Mouse (Mus musculus): ENCODE data around the gene Krt16. TPM values are rescaled to one million over a fixed set of nuclear protein-coding genes. Genes with fewer than 3 reads are reported as not detected.

Krt16 gene
- total and polyA plus RNA-seq, 3 experiments = not detected

DNA sequence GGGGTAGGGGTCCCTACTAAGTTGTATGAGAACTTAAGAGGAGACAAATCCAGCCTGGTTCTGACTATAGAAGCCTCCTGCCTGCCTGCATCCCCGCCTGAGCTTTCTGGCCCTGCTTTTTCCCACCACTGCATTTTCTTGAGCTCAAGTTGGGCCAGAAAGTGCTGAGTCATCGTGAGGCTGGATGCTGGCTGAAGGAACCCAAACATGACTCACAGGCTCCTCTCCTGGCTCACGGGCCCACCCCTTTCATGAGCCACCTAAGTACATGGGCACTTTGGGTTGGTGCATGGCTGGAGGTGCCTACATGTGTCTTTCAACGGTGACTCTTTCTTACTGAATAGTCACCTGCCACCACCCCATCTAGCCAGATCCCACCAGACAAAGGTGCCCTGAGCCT lies 50.0 kb downstream of the Krt16 start:
- no peaks in the 10 kb centered on the region for H3K27me3 ChIP-seq (ENCODE audit: control insufficient read depth in 1 of 2, insufficient read depth in 2 of 2, low read length in 2 of 2)
- no peak overlapping the region for H3K27ac ChIP-seq (ENCODE audit: control insufficient read depth, low read depth, low read length)
- no peaks in the 10 kb centered on the region for H3K4me1 ChIP-seq (ENCODE audit: control insufficient read depth in 1 of 2, insufficient read depth in 2 of 2, low read length in 2 of 2)
- H3K9ac ChIP-seq (ENCODE audit: control insufficient read depth, low read depth, low read length, poor library complexity, severe bottlenecking) = no peak overlapping the region
- TF ChIP-seq CHD2 (IDR thresholded peaks at IDR 0.05; ENCODE audit: low read length) = no peak
- TF ChIP-seq E2F4 (IDR thresholded peaks at IDR 0.05; ENCODE audit: borderline replicate concordance, low read depth, low read length) = no peak
- TF ChIP-seq JUND (IDR thresholded peaks at IDR 0.05; ENCODE audit: low read depth, low read length) = no peak
- TF ChIP-seq MAFK (IDR thresholded peaks at IDR 0.05; ENCODE audit: borderline replicate concordance, low read depth, low read length) = no peak
- no peak for TF ChIP-seq NELFE (IDR thresholded peaks at IDR 0.05; ENCODE audit: low read depth, low read length)
- H3K79me2 ChIP-seq (ENCODE audit: control insufficient read depth, insufficient read depth, low read length, poor library complexity) = no peaks in the 10 kb centered on the region
- H3K9me3 ChIP-seq (replicated peaks; ENCODE audit: insufficient read depth, low read length) = no peaks in the 10 kb centered on the region
- H3K36me3 ChIP-seq (ENCODE audit: control insufficient read depth in 1 of 2, insufficient read depth in 2 of 2, low read length in 2 of 2) = no peaks in the 10 kb centered on the region
- DNase-seq (ENCODE audit: low read depth, low spot score) = peak; percentile 11
- H3K4me3 ChIP-seq (ENCODE audit: control insufficient read depth in 1 of 2, insufficient read depth in 1 of 2, low read depth in 2 of 2, low read length in 2 of 2) = no peak overlapping the region

Other genes with a start within 250 kb of the Krt16 start
- gene Krt33a, start 232.7 kb downstream of the Krt16 start, total RNA-seq (2012; rRNA removed) = not detected in 2 replicates
- gene Krt33a, start 232.7 kb downstream of the Krt16 start, polyA plus RNA-seq (2012; ENCODE audit: insufficient read depth in 1 of 2, insufficient read length in 2 of 2, low read depth in 1 of 2, low replicate concordance in 2 of 2, missing spikeins in 1 of 2) = not detected
- not detected in 2 replicates for gene Krt33b, start 219.0 kb downstream of the Krt16 start, total RNA-seq (2012; rRNA removed)
- gene Krt33b, start 219.0 kb downstream of the Krt16 start, polyA plus RNA-seq (2012; ENCODE audit: insufficient read depth in 1 of 2, insufficient read length in 2 of 2, low read depth in 1 of 2, low replicate concordance in 2 of 2, missing spikeins in 1 of 2) = not detected
- gene Krt34, start 207.3 kb downstream of the Krt16 start, total RNA-seq (2012; rRNA removed) = not detected in 2 replicates
- not detected for gene Krt34, start 207.3 kb downstream of the Krt16 start, polyA plus RNA-seq (2012; ENCODE audit: insufficient read depth in 1 of 2, insufficient read length in 2 of 2, low read depth in 1 of 2, low replicate concordance in 2 of 2, missing spikeins in 1 of 2)
- gene Krt31, start 198.4 kb downstream of the Krt16 start, total RNA-seq (2012; rRNA removed) = not detected in 2 replicates
- gene Krt31, start 198.4 kb downstream of the Krt16 start, polyA plus RNA-seq (2012; ENCODE audit: insufficient read depth in 1 of 2, insufficient read length in 2 of 2, low read depth in 1 of 2, low replicate concordance in 2 of 2, missing spikeins in 1 of 2) = not detected
- gene Krt32, start 160.7 kb downstream of the Krt16 start, total RNA-seq (2012; rRNA removed) = not detected in 2 replicates
- gene Krt32, start 160.7 kb downstream of the Krt16 start, polyA plus RNA-seq (2012; ENCODE audit: insufficient read depth in 1 of 2, insufficient read length in 2 of 2, low read depth in 1 of 2, low replicate concordance in 2 of 2, missing spikeins in 1 of 2) = not detected
- gene Krt35, start 152.7 kb downstream of the Krt16 start, total RNA-seq (2012; rRNA removed) = not detected in 2 replicates
- gene Krt35, start 152.7 kb downstream of the Krt16 start, polyA plus RNA-seq (2012; ENCODE audit: insufficient read depth in 1 of 2, insufficient read length in 2 of 2, low read depth in 1 of 2, low replicate concordance in 2 of 2, missing spikeins in 1 of 2) = not detected
- not detected in 2 replicates for gene Krt36, start 143.3 kb downstream of the Krt16 start, total RNA-seq (2012; rRNA removed)
- not detected for gene Krt36, start 143.3 kb downstream of the Krt16 start, polyA plus RNA-seq (2012; ENCODE audit: insufficient read depth in 1 of 2, insufficient read length in 2 of 2, low read depth in 1 of 2, low replicate concordance in 2 of 2, missing spikeins in 1 of 2)
- gene Krt13, start 127.3 kb downstream of the Krt16 start, total RNA-seq (2012; rRNA removed) = not detected in 2 replicates
- gene Krt13, start 127.3 kb downstream of the Krt16 start, polyA plus RNA-seq (2012; ENCODE audit: insufficient read depth in 1 of 2, insufficient read length in 2 of 2, low read depth in 1 of 2, low replicate concordance in 2 of 2, missing spikeins in 1 of 2) = not detected
- not detected in 2 replicates for gene Krt15, start 113.0 kb downstream of the Krt16 start, total RNA-seq (2012; rRNA removed)
- not detected for gene Krt15, start 113.0 kb downstream of the Krt16 start, polyA plus RNA-seq (2012; ENCODE audit: insufficient read depth in 1 of 2, insufficient read length in 2 of 2, low read depth in 1 of 2, low replicate concordance in 2 of 2, missing spikeins in 1 of 2)
- gene Krt19, start 100.2 kb downstream of the Krt16 start, total RNA-seq (2012; rRNA removed) = not detected in 2 replicates
- gene Krt19, start 100.2 kb downstream of the Krt16 start, polyA plus RNA-seq (2012; ENCODE audit: insufficient read depth in 1 of 2, insufficient read length in 2 of 2, low read depth in 1 of 2, low replicate concordance in 2 of 2, missing spikeins in 1 of 2) = not detected
- not detected in 2 replicates for gene Krt9, start 55.7 kb downstream of the Krt16 start, total RNA-seq (2012; rRNA removed)
- not detected for gene Krt9, start 55.7 kb downstream of the Krt16 start, polyA plus RNA-seq (2012; ENCODE audit: insufficient read depth in 1 of 2, insufficient read length in 2 of 2, low read depth in 1 of 2, low replicate concordance in 2 of 2, missing spikeins in 1 of 2)
- not detected in 2 replicates for gene Krt14, start 41.4 kb downstream of the Krt16 start, total RNA-seq (2012; rRNA removed)
- gene Krt14, start 41.4 kb downstream of the Krt16 start, polyA plus RNA-seq (2012; ENCODE audit: insufficient read depth in 1 of 2, insufficient read length in 2 of 2, low read depth in 1 of 2, low replicate concordance in 2 of 2, missing spikeins in 1 of 2) = not detected
- gene Krt17, start 12.1 kb upstream of the Krt16 start, total RNA-seq (2012; rRNA removed) = not detected in 2 replicates
- not detected for gene Krt17, start 12.1 kb upstream of the Krt16 start, polyA plus RNA-seq (2012; ENCODE audit: insufficient read depth in 1 of 2, insufficient read length in 2 of 2, low read depth in 1 of 2, low replicate concordance in 2 of 2, missing spikeins in 1 of 2)
- not detected in 2 replicates for gene Krt42, start 21.0 kb upstream of the Krt16 start, total RNA-seq (2012; rRNA removed)
- gene Krt42, start 21.0 kb upstream of the Krt16 start, polyA plus RNA-seq (2012; ENCODE audit: insufficient read depth in 1 of 2, insufficient read length in 2 of 2, low read depth in 1 of 2, low replicate concordance in 2 of 2, missing spikeins in 1 of 2) = not detected
- gene Eif1, start 71.0 kb upstream of the Krt16 start, total RNA-seq (2012; rRNA removed) = 320 and 383 TPM in 2 replicates
- gene Eif1, start 71.0 kb upstream of the Krt16 start, polyA plus RNA-seq (2012; ENCODE audit: insufficient read depth in 1 of 2, insufficient read length in 2 of 2, low read depth in 1 of 2, low replicate concordance in 2 of 2, missing spikeins in 1 of 2) = 100 to 1,000 TPM; 289 to 926 TPM
- not detected in 2 replicates for gene Gast, start 85.5 kb upstream of the Krt16 start, total RNA-seq (2012; rRNA removed)
- not detected for gene Gast, start 85.5 kb upstream of the Krt16 start, polyA plus RNA-seq (2012; ENCODE audit: insufficient read depth in 1 of 2, insufficient read length in 2 of 2, low read depth in 1 of 2, low replicate concordance in 2 of 2, missing spikeins in 1 of 2)
- 6.6 and 10.9 TPM in 2 replicates for gene Hap1, start 107.2 kb upstream of the Krt16 start, total RNA-seq (2012; rRNA removed)
- gene Hap1, start 107.2 kb upstream of the Krt16 start, polyA plus RNA-seq (2012; ENCODE audit: insufficient read depth in 1 of 2, insufficient read length in 2 of 2, low read depth in 1 of 2, low replicate concordance in 2 of 2, missing spikeins in 1 of 2) = 10 to 100 TPM in 1 of 2 experiments, not detected in 1; 34.8 TPM
- gene Jup, start 148.9 kb upstream of the Krt16 start, total RNA-seq (2012; rRNA removed) = 1.0 and 1.4 TPM in 2 replicates
- gene Jup, start 148.9 kb upstream of the Krt16 start, polyA plus RNA-seq (2012; ENCODE audit: insufficient read depth in 1 of 2, insufficient read length in 2 of 2, low read depth in 1 of 2, low replicate concordance in 2 of 2, missing spikeins in 1 of 2) = 1 to 10 TPM in 1 of 2 experiments, not detected in 1; 8.5 TPM
- not detected in 2 replicates for gene P3h4, start 165.9 kb upstream of the Krt16 start, total RNA-seq (2012; rRNA removed)
- gene P3h4, start 165.9 kb upstream of the Krt16 start, polyA plus RNA-seq (2012; ENCODE audit: insufficient read depth in 1 of 2, insufficient read length in 2 of 2, low read depth in 1 of 2, low replicate concordance in 2 of 2, missing spikeins in 1 of 2) = under 1 TPM in 1 of 2 experiments, not detected in 1; 0.88 TPM
- gene Fkbp10, start 166.8 kb upstream of the Krt16 start, total RNA-seq (2012; rRNA removed) = 0.19 TPM in 1 of 2 replicates, not detected in the other
- under 1 TPM in 1 of 2 experiments, not detected in 1; 0.28 TPM for gene Fkbp10, start 166.8 kb upstream of the Krt16 start, polyA plus RNA-seq (2012; ENCODE audit: insufficient read depth in 1 of 2, insufficient read length in 2 of 2, low read depth in 1 of 2, low replicate concordance in 2 of 2, missing spikeins in 1 of 2)
- gene Nt5c3b, start 192.9 kb upstream of the Krt16 start, total RNA-seq (2012; rRNA removed) = 58.0 and 61.3 TPM in 2 replicates
- 100 to 1,000 TPM in 1 of 2 experiments, 10 to 100 TPM in 1; 79.2 to 287 TPM for gene Nt5c3b, start 192.9 kb upstream of the Krt16 start, polyA plus RNA-seq (2012; ENCODE audit: insufficient read depth in 1 of 2, insufficient read length in 2 of 2, low read depth in 1 of 2, low replicate concordance in 2 of 2, missing spikeins in 1 of 2)
- gene Klhl10, start 193.0 kb upstream of the Krt16 start, total RNA-seq (2012; rRNA removed) = 0.56 and 0.65 TPM in 2 replicates
- under 1 TPM in 1 of 2 experiments, not detected in 1; 0.81 TPM for gene Klhl10, start 193.0 kb upstream of the Krt16 start, polyA plus RNA-seq (2012; ENCODE audit: insufficient read depth in 1 of 2, insufficient read length in 2 of 2, low read depth in 1 of 2, low replicate concordance in 2 of 2, missing spikeins in 1 of 2)
- 31.5 and 34.7 TPM in 2 replicates for gene Klhl11, start 223.8 kb upstream of the Krt16 start, total RNA-seq (2012; rRNA removed)
- 10 to 100 TPM in 1 of 2 experiments, not detected in 1; 11.5 TPM for gene Klhl11, start 223.8 kb upstream of the Krt16 start, polyA plus RNA-seq (2012; ENCODE audit: insufficient read depth in 1 of 2, insufficient read length in 2 of 2, low read depth in 1 of 2, low replicate concordance in 2 of 2, missing spikeins in 1 of 2)